Mouse (Mus musculus): Measurements from ENCODE around the gene Exoc2.

- TF ChIP-seq CTCF (IDR thresholded peaks at IDR 0.05 in 2 of 3, conservative IDR thresholded peaks at IDR 0.05 in 1 of 3; ENCODE audit: control insufficient read depth in 1 of 3, insufficient read depth in 1 of 3, low read depth in 2 of 3, low read length in 3 of 3, poor library complexity in 1 of 3, severe bottlenecking in 1 of 3) (no peak), USF1 (IDR thresholded peaks at IDR 0.05; ENCODE audit: low read depth, low read length) (no peak), TCF12 (IDR thresholded peaks at IDR 0.05; ENCODE audit: low read depth, low read length) (no peak), SIN3A (IDR thresholded peaks at IDR 0.05; ENCODE audit: low read length) (no peak), SMC3 (IDR thresholded peaks at IDR 0.05; ENCODE audit: low read depth, low read length) (no peak), MAX (IDR thresholded peaks at IDR 0.05; ENCODE audit: low read length) (no peak), ETS1 (IDR thresholded peaks at IDR 0.05; ENCODE audit: low read depth, low read length) (no peak), GATA1 (IDR thresholded peaks at IDR 0.05; ENCODE audit: low read depth, low read length) (no peak), NRF1 (IDR thresholded peaks at IDR 0.05; ENCODE audit: insufficient read depth, low read depth, low read length, poor library complexity, severe bottlenecking) (no peak), MEF2A (IDR thresholded peaks at IDR 0.05; ENCODE audit: extremely low read depth, insufficient replicate concordance, low read depth, low read length, poor library complexity, severe bottlenecking) (no peak), EP300 (IDR thresholded peaks at IDR 0.05; ENCODE audit: low read depth in 1 of 2, low read length in 2 of 2) (no peak), UBTF (IDR thresholded peaks at IDR 0.05; ENCODE audit: borderline replicate concordance, insufficient read depth, low read depth, low read length) (no peak), TBP (IDR thresholded peaks at IDR 0.05; ENCODE audit: low read depth, low read length) (no peak), RAD21 (IDR thresholded peaks at IDR 0.05; ENCODE audit: low read depth, low read length) (no peak)
These were observed 180.3 kb downstream of the Exoc2 start for GRCm38 (mm10) chr13:30793616-30794015.
